Mouse (Mus musculus): ENCODE measurements around the gene Rimkla. TPM values are rescaled to one million over a fixed set of nuclear protein-coding genes. Genes with fewer than 3 reads are reported as not detected.

The Rimkla gene
- polyA plus RNA-seq, 1 experiment = 0.58 TPM

- TF ChIP-seq POLR2A (IDR thresholded peaks at IDR 0.05; ENCODE audit: low read depth, low read length) = no peak
- no peak for TF ChIP-seq CTCF (conservative IDR thresholded peaks at IDR 0.05; ENCODE audit: insufficient read depth, insufficient read length, low read depth, low read length)
Measured at GRCm38 (mm10) chr4:119498319-119498848, 6.0 kb upstream of the Rimkla start.

GRCm38 (mm10) chr4:119492933-119493327 is 502 bp upstream of the Rimkla start:
- H3K36me3 ChIP-seq (ENCODE audit: control insufficient read depth, insufficient read depth, low read length) = no peaks in the 10 kb centered on the region
- H3K27ac ChIP-seq (ENCODE audit: insufficient read depth, low read depth, low read length) = no peak overlapping the region
- H3K4me3 ChIP-seq (ENCODE audit: insufficient read depth, low read depth, low read length) = peak overlapping the region; percentile 65
- no peak for TF ChIP-seq POLR2A (IDR thresholded peaks at IDR 0.05; ENCODE audit: low read depth, low read length)
- no peak for TF ChIP-seq CTCF (conservative IDR thresholded peaks at IDR 0.05; ENCODE audit: insufficient read depth, insufficient read length, low read depth, low read length)
- DNase-seq = no peak
- 65% methylated on average over 10 of the region's 10 CpGs for WGBS
- H3K27me3 ChIP-seq (replicated peaks; ENCODE audit: control insufficient read depth, insufficient read depth, low read length) = no peaks in the 10 kb centered on the region
- H3K4me1 ChIP-seq (ENCODE audit: control insufficient read depth, insufficient read depth, low read length) = no peaks in the 10 kb centered on the region

More at GRCm38 (mm10) chr4:119498319-119498848, 6.0 kb upstream of the Rimkla start:
- DNase-seq = no peak
- H3K27me3 ChIP-seq (replicated peaks; ENCODE audit: control insufficient read depth, insufficient read depth, low read length) = no peaks in the 10 kb centered on the region; the same call in 1 of the 2 replicates
- WGBS = 48% methylated on average over 5 of the region's 5 CpGs
- no peaks in the 10 kb centered on the region for H3K4me1 ChIP-seq (ENCODE audit: control insufficient read depth, insufficient read depth, low read length)
- no peaks in the 10 kb centered on the region for H3K36me3 ChIP-seq (ENCODE audit: control insufficient read depth, insufficient read depth, low read length)
- H3K27ac ChIP-seq (ENCODE audit: insufficient read depth, low read depth, low read length) = no peak overlapping the region
- no peak overlapping the region for H3K4me3 ChIP-seq (ENCODE audit: insufficient read depth, low read depth, low read length)

GRCm38 (mm10) chr4:119490806-119491205 is 1.6 kb downstream of the Rimkla start:
- no peak overlapping the region for H3K4me3 ChIP-seq (ENCODE audit: insufficient read depth, low read depth, low read length)
- 78% methylated on average over 3 of the region's 3 CpGs for WGBS
- no peaks in the 10 kb centered on the region for H3K36me3 ChIP-seq (ENCODE audit: control insufficient read depth, insufficient read depth, low read length)
- H3K27me3 ChIP-seq (replicated peaks; ENCODE audit: control insufficient read depth, insufficient read depth, low read length) = no peaks in the 10 kb centered on the region
- TF ChIP-seq CTCF (conservative IDR thresholded peaks at IDR 0.05; ENCODE audit: insufficient read depth, insufficient read length, low read depth, low read length) = peak; percentile 29; the same call in 1 of the 2 replicates
- TF ChIP-seq POLR2A (IDR thresholded peaks at IDR 0.05; ENCODE audit: low read depth, low read length) = no peak
- no peaks in the 10 kb centered on the region for H3K4me1 ChIP-seq (ENCODE audit: control insufficient read depth, insufficient read depth, low read length)
- DNase-seq = peak; percentile 17
- no peak overlapping the region for H3K27ac ChIP-seq (ENCODE audit: insufficient read depth, low read depth, low read length)

GRCm38 (mm10) chr4:119489666-119490065 is 2.8 kb downstream of the Rimkla start:
- H3K27me3 ChIP-seq (replicated peaks; ENCODE audit: control insufficient read depth, insufficient read depth, low read length) = no peaks in the 10 kb centered on the region
- H3K36me3 ChIP-seq (ENCODE audit: control insufficient read depth, insufficient read depth, low read length) = no peaks in the 10 kb centered on the region
- WGBS = 94% methylated on average over 10 of the region's 10 CpGs
- no peak for DNase-seq
- no peaks in the 10 kb centered on the region for H3K4me1 ChIP-seq (ENCODE audit: control insufficient read depth, insufficient read depth, low read length)
- no peak overlapping the region for H3K4me3 ChIP-seq (ENCODE audit: insufficient read depth, low read depth, low read length)
- TF ChIP-seq POLR2A (IDR thresholded peaks at IDR 0.05; ENCODE audit: low read depth, low read length) = no peak
- no peak for TF ChIP-seq CTCF (conservative IDR thresholded peaks at IDR 0.05; ENCODE audit: insufficient read depth, insufficient read length, low read depth, low read length)
- no peak overlapping the region for H3K27ac ChIP-seq (ENCODE audit: insufficient read depth, low read depth, low read length)

GRCm38 (mm10) chr4:119484882-119485281 is 7.5 kb downstream of the Rimkla start:
- no peaks in the 10 kb centered on the region for H3K27me3 ChIP-seq (replicated peaks; ENCODE audit: control insufficient read depth, insufficient read depth, low read length)

GRCm38 (mm10) chr4:119483051-119483450 is 9.4 kb downstream of the Rimkla start:
- H3K4me1 ChIP-seq (ENCODE audit: control insufficient read depth, insufficient read depth, low read length) = no peaks in the 10 kb centered on the region
- H3K27me3 ChIP-seq (replicated peaks; ENCODE audit: control insufficient read depth, insufficient read depth, low read length) = no peaks in the 10 kb centered on the region
- 68% methylated on average over 9 of the region's 9 CpGs for WGBS
- H3K27ac ChIP-seq (ENCODE audit: insufficient read depth, low read depth, low read length) = no peak overlapping the region
- H3K4me3 ChIP-seq (ENCODE audit: insufficient read depth, low read depth, low read length) = no peak overlapping the region
- TF ChIP-seq POLR2A (IDR thresholded peaks at IDR 0.05; ENCODE audit: low read depth, low read length) (no peak), CTCF (conservative IDR thresholded peaks at IDR 0.05; ENCODE audit: insufficient read depth, insufficient read length, low read depth, low read length) (no peak)
- no peaks in the 10 kb centered on the region for H3K36me3 ChIP-seq (ENCODE audit: control insufficient read depth, insufficient read depth, low read length)
- no peak for DNase-seq

More at GRCm38 (mm10) chr4:119484882-119485281, 7.5 kb downstream of the Rimkla start:
- 70% methylated on average over 7 of the region's 7 CpGs for WGBS
- Histone ChIP-seq H3K36me3 (ENCODE audit: control insufficient read depth, insufficient read depth, low read length) (no peaks in the 10 kb centered on the region), H3K27ac (ENCODE audit: insufficient read depth, low read depth, low read length) (no peak overlapping the region), H3K4me3 (ENCODE audit: insufficient read depth, low read depth, low read length) (no peak overlapping the region), H3K4me1 (ENCODE audit: control insufficient read depth, insufficient read depth, low read length) (no peaks in the 10 kb centered on the region)
- no peak for DNase-seq
- TF ChIP-seq POLR2A (IDR thresholded peaks at IDR 0.05; ENCODE audit: low read depth, low read length) (no peak), CTCF (conservative IDR thresholded peaks at IDR 0.05; ENCODE audit: insufficient read depth, insufficient read length, low read depth, low read length) (no peak)

- 37% methylated on average over 5 of the region's 5 CpGs for WGBS
- Histone ChIP-seq H3K4me1 (ENCODE audit: control insufficient read depth, insufficient read depth, low read length) (no peaks in the 10 kb centered on the region), H3K4me3 (ENCODE audit: insufficient read depth, low read depth, low read length) (no peak overlapping the region), H3K27ac (ENCODE audit: insufficient read depth, low read depth, low read length) (no peak overlapping the region), H3K27me3 (replicated peaks; ENCODE audit: control insufficient read depth, insufficient read depth, low read length) (no peaks in the 10 kb centered on the region), H3K36me3 (ENCODE audit: control insufficient read depth, insufficient read depth, low read length) (no peaks in the 10 kb centered on the region)
- no peak for DNase-seq
- no peak for TF ChIP-seq POLR2A (IDR thresholded peaks at IDR 0.05; ENCODE audit: low read depth, low read length)
- no peak for TF ChIP-seq CTCF (conservative IDR thresholded peaks at IDR 0.05; ENCODE audit: insufficient read depth, insufficient read length, low read depth, low read length)
Measured at GRCm38 (mm10) chr4:119473150-119473549, 19.3 kb downstream of the Rimkla start.
